Mouse (Mus musculus) induced T-regulatory cell, adult 2 months (primary cell): ENCODE results near the gene Eml4.
A peak's percentile ranks its signal among the peaks of the same experiment; 100 is the strongest.

Source experiments
- DNase-seq: peaks from one replicate; pipeline ENCODE4 v3.0.0-alpha.2; 2012; ENCODE audit warnings: low read depth

Gene Eml4

DNA sequence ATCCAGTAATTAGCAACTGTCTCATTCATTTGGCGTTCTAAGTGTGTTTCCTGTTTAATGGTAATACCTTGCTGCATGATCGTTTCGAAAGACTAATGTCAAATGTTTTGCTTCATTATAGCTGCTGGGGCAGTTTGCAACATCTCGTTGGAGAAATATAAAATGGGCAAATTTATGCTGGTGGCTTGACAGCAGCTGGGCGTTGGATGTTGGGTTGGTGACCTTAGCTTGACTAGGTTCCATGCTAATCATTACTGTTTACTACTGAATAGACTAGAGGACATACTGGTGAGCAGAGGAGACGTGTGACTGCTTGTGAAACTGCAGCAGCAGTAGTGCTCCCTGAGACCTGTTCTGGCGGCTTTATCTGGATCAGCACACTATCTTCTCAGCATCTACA lies 6.5 kb upstream of the Eml4 start:
- DNase-seq, result no peak

DNA sequence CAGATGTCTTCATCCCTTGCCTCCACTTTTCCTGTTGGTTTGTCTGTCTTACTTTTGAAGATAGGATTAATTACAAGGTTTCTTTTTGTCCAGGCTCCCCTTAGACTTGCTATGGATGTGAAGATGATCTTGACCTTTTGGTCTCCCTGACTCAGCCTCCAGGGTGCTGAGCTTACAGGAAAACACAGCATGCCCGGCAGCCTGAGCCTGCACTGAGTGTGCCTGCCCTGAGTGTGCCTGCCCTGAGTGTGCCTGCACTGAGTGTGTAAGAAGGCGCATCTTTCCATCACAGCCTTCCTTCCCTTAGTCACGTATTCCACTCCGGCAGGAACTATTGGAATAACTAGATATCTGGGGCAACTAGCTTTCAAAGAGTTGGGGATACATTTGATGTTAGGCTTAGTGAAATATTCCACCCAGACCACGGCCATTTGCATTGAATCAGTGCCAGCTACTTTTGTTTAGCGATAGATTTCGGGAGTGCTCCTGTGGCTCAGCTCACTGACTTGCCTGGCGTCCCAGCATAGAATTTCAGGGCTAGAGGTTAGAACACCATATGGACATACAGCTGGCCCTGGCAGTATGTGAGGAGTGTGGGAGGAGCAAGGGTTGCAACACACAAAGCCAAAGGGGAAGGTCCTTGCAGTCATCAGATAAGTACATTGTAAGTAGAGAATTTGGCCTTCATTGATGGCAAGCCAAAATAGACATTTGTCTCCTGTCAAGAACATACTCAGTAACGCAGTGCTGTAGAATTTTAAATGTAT lies 2.5 kb upstream of the Eml4 start:
- no peak for DNase-seq

GRCm38 (mm10) chr17:83351119-83351531 lies 394 bp downstream of the Eml4 start:
- DNase-seq, result no peak

DNA sequence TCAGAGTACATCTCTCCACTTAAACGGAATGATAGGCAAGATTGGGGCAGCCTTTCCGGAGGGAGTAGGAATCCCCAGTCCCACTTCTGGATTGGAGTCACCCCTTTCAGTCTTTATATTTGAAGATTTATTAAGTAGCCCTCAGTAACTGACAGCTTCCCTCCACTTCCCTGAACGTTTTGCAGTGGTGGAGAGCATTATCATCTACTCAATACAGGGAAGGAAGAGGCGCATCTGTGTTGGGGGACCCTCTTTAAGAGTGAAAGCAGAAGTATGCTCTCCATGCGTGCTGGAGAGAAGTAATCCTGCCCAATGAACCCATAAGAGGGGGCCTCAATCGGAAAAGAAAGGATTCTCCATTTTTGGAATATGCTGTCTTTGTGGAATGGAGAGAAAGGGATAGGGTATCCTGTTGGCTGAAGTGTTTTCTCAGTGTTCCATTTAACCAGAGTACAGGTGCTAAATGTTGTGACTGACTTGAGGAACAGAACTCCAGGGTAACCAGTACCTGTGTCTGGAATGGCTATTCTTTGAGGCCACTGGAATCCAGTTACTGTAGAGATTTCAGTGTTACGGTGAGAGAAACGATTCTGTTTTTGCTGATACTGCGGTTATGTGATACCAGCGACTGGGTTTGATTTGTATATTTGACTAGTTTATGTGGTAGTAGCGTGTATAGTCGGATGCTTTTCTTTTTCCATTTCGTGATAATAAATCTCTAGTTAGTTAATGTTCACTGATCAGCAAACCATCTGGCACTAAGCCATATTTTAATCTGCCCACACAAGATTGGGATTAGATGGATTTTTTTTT lies 1.1 kb downstream of the Eml4 start:
- peak; percentile 62 for DNase-seq

- no peak for DNase-seq
Measured at GRCm38 (mm10) chr17:83352456-83352855, 1.7 kb downstream of the Eml4 start.

GRCm38 (mm10) chr17:83353011-83353410 lies 2.3 kb downstream of the Eml4 start:
- DNase-seq, result peak; percentile 75

GRCm38 (mm10) chr17:83353460-83353859 lies 2.7 kb downstream of the Eml4 start:
- DNase-seq, result no peak

- DNase-seq, result no peak
Measured at GRCm38 (mm10) chr17:83355481-83355880, 4.8 kb downstream of the Eml4 start.

- DNase-seq, result no peak
Measured at GRCm38 (mm10) chr17:83359934-83360333, 9.2 kb downstream of the Eml4 start.

- no peak for DNase-seq
Measured at GRCm38 (mm10) chr17:83360796-83361566, 10.2 kb downstream of the Eml4 start.

DNA sequence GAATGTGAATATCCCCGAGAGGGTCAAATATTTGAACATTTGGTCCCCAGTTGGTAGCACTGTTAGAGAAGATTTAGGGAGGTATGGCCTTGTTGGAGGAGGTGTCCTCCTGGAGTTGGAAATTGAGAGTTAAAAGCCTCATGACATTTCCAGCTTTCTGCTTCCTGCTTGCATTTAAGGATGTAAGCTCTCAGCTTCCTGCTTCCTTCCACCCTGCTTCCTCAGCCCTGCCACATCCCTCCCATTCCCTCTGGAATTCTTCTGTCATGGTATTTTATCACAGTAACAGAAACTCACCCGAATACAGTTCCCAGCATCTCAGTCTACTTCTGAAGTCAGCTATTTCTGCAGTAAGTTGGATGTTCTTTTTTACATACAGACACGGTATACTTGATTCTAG lies 12.3 kb downstream of the Eml4 start:
- DNase-seq, result no peak

GRCm38 (mm10) chr17:83364296-83364695 lies 13.6 kb downstream of the Eml4 start:
- DNase-seq, result no peak

- peak; percentile 66 for DNase-seq
Measured at GRCm38 (mm10) chr17:83365130-83365529, 14.4 kb downstream of the Eml4 start.

GRCm38 (mm10) chr17:83365614-83366355 lies 15.1 kb downstream of the Eml4 start:
- DNase-seq, result peak; percentile 41

DNA sequence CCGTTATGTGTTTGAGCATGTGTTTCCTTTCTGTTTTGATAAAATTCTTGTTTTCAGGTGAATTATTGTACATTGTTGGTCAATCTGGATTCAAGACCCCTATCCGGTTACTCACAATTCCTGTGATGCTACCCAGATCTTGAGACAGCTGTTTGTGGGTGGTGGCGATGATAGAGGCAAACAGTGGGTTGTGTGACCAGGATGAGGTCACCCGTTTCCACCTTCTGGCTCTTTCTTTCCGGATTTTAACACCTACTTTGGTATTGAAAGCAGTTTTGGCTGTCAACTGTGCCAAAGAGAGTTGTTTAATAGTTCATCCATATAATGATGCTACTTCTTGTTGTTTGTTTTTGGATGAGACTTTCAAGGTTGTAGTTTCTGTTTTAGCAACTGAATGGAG lies 16.7 kb downstream of the Eml4 start:
- peak; percentile 66 for DNase-seq

DNA sequence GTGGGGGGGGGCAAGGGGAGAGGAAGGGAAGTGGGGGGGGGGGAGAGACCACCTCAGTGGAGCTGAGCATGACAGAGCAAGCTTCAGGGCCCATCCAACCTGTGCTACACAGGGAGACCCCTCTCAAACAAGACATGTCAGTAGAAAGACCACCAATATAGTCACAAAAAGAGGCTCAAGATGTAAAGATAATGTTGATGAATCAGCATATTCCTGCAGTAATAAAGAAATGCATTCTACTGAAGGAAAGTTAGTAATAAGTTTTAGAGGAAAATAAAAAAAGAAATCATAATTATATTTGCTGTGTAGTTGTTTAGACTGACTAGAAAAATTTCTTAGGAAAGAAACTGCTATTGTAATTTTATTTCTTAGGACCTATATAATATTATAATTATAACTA lies 23.4 kb downstream of the Eml4 start:
- no peak for DNase-seq

- DNase-seq, result no peak
Measured at GRCm38 (mm10) chr17:83375848-83376247, 25.1 kb downstream of the Eml4 start.

DNA sequence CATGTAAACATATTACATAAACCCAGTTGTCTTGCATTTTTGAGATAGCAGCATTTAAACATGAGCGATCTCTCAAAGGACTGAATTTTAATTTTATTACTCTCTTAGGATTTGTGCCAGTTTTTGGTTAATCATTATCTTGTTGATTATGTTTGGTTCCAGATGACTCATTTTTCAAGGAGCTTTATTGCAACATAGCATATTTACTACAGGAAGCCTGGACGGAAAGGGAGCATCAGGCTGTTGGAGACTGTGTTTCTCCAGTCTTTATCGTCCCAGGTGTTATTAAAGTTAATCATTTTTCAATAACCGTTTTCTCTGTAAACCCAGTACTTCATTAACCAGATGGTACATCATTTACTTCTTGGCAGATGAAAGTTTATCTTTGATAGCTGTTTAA lies 26.1 kb downstream of the Eml4 start:
- DNase-seq, result no peak

DNA sequence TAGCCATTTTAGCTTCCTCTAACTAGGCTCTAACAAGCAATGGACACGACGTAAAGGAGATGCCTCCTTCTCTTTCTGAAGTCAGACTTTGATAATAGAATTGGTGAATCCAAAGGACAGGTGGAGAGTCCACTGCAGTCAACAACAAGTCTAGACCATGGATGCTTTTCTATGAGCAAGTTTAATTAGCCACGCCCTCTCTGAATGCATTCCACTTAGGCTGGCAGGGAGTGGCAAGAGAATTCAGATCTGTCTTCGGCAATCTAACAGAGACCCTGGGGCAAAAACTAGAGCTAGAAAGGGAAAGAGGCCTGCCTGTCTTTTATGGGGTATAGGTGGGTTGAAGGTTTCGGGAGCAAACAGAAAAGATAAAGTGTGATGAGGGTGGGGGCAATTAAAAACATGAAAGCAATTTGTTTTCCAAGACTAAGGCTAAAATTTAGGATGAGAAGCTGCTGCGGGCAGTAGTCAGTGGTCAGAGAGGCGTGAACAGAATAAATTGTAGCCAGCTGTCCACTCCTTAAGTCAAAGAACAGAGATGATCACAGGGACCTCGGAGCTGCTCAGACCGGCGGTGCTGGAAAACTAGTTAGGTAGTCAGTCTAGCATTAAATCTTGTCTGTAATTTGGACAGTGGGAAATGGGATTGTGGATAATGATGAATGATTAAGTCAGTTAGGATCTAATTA lies 27.2 kb downstream of the Eml4 start:
- no peak for DNase-seq

- no peak for DNase-seq
Measured at GRCm38 (mm10) chr17:83378444-83378762, 27.7 kb downstream of the Eml4 start.

DNA sequence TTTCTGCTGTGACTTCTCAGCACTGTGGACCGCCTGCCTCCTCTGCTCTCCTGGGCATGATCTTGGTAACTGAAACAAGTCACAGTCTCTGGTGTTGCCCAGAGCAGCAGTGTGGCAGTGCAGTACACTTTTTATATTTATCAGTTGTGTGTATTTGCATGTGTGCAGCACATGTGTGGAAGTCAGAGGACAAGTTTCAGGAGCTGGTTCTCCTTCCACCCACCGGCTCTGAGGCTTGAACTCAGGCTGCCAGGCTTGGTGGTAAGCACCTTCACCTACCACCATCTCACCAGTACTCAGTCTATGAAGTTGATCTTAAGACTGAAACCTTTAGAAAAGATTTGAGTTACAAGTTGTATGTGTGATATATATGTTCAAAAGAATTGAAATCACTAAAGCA lies 28.6 kb downstream of the Eml4 start:
- no peak for DNase-seq
